Mouse (Mus musculus) erythroblast, adult 5-6 weeks (primary cell): ENCODE measurements around the gene Kat2b. TPM values are rescaled to one million over a fixed set of nuclear protein-coding genes. Genes with fewer than 3 reads are reported as not detected.
A peak's percentile ranks its signal among the peaks of the same experiment; 100 is the strongest.
"Not testable (repeated sequence)": the region's sequence is repeated elsewhere in the genome, so short reads cannot be mapped to it uniquely, and the experiment has no call there.

Experiments used
- ATAC-seq: replicated peaks from 2 replicates; pipeline ENCODE4 v1.8.0; 2016; ENCODE audit warnings: moderate number of reproducible peaks, mild to moderate bottlenecking, moderate TSS enrichment, inconsistent platforms; ENCODE audit not compliant: poor library complexity, low FRiP score, severe bottlenecking
- total RNA-seq, 2 experiments: library from RNA; stranded (forward) in 1 of 2; stranded (reverse) in 1 of 2; fragments of 150-400 nt in 1 of 2; fragments of 200-764, 138-1000 nt in 1 of 2; gene quantifications; 2 replicates each; pipeline versions ENCODE4 v1.2.3 to v1.2.4; 2015 to 2017; ENCODE audit warnings: low replicate concordance in 2 of 2

Kat2b gene
- total RNA-seq, 2 experiments from 2014 or later = 27.9 to 42.5 TPM

DNA sequence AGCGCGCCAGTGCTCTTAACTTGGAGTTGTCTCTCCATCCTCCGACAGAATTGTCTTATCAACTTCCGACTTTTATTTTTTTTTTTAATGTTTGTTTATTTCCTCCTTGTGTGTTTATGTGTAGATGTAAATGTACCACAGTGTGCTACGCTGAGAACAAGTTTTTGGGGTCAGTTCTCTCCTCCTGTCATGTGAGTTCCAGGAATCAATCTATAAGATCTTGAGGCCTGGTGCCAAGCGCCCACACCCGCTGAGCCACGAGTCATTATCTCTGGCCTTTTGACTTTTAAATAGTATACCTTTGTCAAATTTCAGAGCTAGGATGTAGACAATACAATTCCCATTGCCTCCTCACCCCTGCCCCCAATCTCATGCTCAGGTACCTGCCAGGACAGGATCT is 28.9 kb downstream of the Kat2b start:
- no peak for ATAC-seq

DNA sequence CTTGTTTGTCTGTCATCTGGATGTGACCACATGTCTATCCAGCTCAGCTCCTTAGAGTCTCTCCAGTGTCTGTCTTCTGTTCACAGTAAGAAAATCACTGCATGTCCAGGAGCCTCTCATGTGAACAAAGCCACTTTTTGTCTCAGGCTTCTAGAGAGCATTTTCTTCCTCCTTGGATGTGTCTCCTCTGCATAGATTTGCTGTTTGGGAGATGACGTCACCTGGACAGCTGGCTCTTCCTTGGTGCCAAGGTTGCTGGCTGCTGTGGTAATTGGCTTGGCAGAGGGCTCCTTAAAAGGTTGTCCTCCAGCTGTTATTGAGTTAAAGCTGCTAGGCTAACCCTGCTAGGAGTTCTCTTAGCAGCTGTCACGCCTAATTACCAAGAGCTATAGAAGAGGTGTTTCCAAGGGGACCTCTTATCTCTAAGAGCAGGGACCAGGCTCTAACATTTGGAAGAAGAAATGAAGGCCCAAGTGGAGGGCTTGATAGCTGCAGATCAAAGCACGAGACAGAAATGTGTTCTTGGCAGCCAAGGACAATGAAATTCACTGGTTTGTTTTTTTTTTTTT is 29.7 kb downstream of the Kat2b start:
- ATAC-seq = peak; percentile 94

DNA sequence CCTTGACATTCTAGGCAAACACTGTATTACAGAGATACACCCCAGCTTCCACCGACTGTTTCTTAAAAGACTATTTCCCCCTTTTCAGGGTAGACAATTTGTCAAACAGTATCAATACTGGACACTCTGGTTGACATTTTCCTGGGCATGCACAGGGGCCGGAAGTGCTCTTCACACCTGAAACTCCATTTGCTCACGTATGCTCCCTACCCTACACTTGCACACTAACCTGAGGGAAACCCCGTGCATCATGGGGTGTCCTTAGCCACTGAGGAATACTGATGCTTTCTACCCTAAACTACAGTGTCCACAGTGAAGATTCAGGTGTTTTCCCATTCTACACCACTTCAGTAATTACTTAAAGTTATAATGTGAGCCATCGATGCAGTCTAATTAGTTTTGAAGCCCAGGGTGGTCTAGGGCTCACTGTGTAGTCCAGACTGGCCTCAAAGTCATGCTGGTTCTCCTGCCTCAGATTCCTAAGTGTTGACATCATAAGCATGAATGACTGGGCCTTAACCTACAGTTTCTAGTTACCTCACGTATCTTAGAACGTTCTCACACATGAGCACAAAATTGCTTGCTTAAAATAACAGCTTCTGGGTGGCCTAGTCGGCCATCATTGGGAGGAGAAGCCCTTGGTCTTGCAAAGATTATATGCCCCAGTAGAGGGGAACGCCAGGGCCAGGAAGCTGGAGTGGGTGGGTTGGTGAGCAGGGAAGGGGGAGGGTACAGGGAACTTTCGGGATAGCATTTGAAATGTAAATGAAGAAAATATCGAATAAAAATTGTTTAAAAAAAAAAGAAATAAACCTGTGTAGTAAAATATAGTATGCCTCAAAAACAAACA is 30.5 kb downstream of the Kat2b start:
- no peak for ATAC-seq

DNA sequence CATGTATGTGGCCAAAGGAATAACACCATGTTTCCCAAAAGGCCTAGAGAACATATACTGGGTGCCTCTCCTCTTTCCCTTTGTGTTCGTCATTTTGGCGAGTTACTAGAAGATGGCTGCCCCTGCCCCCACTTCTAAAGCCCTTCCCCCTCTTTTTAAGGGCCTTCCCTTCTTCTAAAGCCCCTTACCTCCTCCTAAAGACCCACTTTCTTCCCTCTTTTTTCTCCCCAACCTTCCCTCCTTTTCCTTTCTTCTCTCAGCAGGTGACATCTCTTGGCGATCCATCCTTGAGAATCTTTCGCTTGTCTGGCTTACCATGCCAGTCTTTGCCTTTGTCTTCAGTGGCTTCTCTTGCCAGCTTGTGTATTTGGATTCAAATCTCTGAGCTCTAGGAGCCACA is 31.9 kb downstream of the Kat2b start:
- ATAC-seq = no peak

DNA sequence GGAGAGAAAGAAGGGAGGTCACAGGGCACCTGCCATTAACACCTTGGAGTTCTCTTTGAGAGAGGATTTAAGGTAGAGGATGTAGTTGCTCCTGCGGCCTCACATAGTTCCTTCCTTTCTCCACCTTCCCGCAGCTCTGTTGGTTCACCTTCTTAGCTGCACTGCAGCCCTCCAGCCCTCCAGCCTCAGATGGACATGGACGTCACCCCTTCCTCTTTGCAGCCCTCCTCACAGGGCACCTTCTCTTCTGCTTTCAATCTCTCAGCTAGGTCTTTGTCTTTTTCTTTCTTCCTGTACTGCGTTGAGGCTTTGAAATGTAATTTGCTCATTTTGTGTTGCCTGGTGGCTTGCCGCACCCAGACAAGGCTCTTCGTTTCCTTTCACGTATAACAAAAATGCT is 36.6 kb downstream of the Kat2b start:
- not testable (repeated sequence) for ATAC-seq

DNA sequence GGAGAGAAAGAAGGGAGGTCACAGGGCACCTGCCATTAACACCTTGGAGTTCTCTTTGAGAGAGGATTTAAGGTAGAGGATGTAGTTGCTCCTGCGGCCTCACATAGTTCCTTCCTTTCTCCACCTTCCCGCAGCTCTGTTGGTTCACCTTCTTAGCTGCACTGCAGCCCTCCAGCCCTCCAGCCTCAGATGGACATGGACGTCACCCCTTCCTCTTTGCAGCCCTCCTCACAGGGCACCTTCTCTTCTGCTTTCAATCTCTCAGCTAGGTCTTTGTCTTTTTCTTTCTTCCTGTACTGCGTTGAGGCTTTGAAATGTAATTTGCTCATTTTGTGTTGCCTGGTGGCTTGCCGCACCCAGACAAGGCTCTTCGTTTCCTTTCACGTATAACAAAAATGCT is 39.4 kb downstream of the Kat2b start:
- not testable (repeated sequence) for ATAC-seq

DNA sequence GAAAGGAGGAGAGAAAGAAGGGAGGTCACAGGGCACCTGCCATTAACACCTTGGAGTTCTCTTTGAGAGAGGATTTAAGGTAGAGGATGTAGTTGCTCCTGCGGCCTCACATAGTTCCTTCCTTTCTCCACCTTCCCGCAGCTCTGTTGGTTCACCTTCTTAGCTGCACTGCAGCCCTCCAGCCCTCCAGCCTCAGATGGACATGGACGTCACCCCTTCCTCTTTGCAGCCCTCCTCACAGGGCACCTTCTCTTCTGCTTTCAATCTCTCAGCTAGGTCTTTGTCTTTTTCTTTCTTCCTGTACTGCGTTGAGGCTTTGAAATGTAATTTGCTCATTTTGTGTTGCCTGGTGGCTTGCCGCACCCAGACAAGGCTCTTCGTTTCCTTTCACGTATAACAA is 42.3 kb downstream of the Kat2b start:
- not testable (repeated sequence) for ATAC-seq

DNA sequence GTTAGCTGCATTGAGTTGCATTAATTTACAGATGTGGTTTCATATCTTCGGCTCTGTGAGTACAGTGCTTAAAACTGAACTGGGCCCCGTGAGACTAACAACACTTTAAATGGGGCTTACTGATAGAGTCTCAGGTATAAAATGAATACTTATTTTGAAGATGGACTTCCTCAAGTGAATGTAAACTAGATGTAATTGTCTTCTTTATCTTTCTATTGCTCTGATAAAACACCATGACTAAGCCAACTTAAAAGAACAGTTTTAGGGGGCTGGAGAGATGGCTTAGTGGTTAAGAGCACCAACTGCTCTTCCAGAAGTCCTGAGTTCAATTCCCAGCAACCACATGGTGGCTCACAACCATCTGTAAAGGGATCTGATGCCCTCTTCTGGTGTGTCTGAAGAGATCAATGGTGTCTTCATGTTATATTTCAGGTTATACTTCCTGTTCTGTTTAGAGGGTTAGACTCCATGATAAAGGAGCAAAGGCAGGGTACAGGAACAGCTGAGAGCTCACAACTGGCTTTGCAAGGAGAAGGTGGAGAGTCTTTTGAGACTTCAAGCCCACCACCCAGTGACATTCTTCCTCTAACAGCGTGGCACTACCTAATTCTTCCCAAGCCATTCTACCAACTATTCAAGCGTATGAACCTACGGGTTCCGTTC is 50.8 kb downstream of the Kat2b start:
- ATAC-seq = no peak

DNA sequence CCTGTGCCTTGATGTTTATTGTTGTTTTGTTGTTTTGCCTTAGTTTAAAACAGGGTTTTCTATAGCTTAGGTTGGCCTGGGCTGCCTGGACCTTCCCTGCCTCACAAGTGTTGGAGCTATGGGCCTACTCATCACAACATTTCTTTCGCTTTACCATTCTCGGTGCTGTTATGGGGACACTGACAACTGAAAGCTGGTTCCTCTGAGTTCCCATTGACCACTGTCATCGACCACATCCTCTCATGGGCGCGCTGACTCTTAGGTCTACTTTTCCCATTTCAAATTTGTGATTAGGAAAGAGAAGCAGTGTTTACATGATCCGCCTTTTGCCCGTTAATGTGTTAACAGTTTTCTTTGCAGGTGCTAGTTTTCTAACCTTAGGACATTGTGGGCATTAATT is 51.7 kb downstream of the Kat2b start:
- ATAC-seq = no peak

DNA sequence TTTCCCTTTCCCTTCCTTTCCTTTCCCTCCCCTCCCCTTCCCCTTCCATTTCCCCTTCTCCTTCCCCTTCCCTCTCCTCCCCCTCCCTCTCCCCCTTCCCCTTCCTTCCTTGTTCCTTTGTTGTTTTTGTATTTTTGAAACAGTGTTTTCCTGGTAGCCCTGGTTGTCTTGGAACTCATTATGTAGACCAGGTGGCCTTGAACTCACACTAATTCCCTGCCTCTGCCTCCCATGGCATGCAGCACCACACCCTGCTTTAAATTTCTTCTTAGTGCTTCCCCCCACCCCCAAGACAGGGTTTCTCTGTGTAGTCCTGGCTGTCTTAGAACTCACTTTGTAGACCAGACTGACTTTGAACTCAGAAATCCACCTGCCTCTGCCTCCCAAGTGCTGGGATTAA is 52.7 kb downstream of the Kat2b start:
- ATAC-seq = no peak

DNA sequence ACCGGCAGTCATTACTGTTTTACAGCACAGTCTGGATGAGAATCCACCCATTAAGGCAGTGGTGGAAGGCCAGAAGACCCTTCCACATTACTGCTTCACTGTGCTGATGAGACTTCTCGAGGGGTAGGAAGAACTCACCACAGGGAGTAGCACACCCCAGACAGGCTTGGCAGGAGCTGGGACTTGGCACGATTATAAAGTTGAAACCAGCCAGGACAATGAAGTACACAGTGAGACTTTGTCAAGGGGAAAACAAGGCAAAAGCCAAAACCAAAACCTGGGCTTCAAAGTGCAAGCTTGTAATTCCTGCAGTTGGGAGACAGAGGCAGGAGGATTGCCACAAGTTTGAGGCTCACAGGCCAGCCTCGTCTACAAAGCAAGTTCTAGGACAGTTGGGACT is 54.0 kb downstream of the Kat2b start:
- ATAC-seq = no peak

DNA sequence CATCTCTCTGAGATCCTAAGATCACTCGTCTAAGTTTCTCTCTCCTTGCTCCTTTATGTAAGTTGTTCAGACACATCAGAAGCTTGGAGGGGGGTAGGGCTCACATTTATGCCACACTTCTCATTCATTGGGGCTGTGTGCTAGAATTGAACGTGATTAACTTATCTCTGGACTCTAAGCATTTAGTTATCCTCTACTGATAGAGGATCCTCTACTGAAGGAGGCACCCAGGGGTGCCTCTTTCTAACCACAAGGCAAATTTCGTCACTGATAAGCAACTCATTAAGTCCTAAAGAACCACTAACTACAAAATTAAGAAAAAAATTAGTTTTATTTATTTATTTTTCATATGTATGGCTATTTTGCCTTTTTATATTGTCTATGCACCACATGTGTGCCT is 55.5 kb downstream of the Kat2b start:
- ATAC-seq = no peak

DNA sequence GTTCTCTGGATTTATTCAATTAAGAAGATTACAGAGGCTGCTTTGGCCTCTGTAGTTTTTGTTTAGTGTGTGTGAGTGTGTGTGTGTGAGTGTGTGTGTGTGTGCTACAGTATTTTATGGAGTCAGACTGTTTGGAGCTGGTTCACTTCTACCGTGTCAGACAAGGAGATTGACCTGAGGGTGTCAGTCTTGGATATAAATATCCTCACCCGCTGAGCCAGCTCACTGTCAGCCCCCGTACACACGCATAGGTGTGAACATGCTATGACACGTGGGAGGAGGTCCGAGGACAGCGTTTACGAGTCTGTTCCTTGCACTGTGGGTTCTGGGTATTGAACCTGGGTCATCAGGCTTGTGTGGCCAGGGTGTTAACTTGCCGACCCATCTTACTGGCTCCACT is 57.1 kb downstream of the Kat2b start:
- no peak for ATAC-seq

DNA sequence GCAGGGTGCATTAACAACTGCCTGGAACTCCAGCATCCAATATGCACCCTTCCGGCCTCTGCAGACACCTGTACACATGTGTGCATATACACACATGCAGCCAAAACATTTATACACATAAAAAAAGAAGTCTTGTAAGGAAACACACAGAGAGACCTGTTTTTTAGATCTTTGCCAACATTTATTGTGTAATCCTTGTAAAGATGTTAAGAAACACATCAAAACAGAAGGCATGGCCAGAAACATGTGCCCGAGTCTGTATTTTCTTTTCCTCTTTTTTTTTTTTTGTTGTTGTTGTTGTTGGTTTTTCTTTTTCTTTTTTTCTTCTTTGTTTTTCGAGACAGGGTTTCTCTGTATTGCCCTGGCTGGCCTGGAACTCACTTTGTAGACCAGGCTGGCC is 59.5 kb downstream of the Kat2b start:
- ATAC-seq = no peak

DNA sequence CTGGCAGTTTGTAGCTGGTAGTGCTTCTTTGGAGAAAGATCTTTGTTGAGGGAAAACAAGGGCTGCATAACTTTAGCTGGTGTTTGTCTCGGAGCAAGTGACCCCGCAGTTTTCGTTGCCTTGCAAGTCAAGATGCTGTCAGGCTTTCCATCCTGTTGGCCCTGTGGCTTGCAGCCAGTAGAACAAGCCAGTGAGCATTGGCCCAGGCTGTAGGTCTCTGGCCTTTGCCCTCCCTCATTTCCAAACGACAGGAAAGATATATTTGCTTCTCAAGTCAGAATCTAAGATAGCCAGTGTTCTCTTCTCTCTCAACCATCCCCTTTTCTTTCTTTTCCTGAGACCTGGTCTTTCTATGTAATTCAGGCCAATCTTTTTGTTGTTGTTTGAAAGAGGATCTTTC is 60.8 kb downstream of the Kat2b start:
- ATAC-seq = no peak

DNA sequence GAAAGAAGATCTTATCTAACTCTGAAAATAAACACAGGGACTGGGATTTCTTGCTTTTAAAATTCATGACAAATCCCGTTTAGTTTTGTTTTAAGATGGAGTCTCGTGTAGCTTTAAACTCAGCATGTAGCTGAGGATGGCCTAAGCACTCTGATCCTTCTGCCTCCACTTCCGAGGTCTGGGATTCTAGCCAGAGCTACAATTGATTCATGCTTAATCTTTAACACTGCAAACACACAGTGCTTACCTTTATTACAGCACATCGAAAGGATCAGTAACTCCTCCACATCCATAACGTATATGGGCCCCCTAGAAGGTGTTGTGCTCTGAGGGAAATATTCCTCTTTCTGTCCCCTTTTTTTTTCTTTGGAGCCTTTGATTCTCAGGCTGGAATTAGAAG is 61.5 kb downstream of the Kat2b start:
- no peak for ATAC-seq

DNA sequence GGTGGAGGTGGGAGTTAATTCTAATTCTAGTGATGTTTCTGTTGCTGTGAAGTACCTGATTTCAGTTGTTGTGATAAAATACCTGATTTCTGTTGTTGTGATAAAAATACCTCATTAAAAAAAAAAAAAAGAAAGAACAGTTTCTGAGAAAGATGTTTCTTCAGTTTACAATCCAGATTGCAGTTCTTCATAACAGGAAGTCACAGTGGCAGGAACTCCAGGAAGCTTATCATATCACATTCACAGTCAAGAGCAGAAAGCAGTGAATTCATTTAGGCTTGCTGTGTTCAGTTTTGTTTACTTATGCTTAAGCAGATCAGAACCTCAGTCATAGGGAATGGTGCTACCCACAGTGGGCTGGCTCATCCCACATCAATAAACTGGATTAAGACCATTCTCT is 64.7 kb downstream of the Kat2b start:
- ATAC-seq = no peak

DNA sequence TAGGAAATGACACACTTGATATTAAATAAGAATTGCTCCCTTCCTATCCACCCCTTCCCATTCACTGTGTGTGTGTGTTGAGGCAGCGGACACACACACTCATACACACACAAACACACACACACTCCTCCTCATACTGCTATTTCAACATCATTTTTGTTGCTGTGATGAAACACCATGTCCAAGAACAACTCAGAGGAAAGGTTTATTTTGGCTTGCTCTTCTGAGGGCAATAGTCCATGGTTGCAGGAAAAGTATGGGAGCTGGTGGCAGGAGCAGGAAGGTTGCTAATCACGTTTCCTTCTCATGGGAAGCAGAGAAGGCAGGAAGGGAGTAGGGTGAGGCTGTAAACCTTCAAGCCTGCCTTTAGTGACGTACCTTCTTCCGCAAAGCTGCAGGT is 76.7 kb downstream of the Kat2b start:
- ATAC-seq = no peak

DNA sequence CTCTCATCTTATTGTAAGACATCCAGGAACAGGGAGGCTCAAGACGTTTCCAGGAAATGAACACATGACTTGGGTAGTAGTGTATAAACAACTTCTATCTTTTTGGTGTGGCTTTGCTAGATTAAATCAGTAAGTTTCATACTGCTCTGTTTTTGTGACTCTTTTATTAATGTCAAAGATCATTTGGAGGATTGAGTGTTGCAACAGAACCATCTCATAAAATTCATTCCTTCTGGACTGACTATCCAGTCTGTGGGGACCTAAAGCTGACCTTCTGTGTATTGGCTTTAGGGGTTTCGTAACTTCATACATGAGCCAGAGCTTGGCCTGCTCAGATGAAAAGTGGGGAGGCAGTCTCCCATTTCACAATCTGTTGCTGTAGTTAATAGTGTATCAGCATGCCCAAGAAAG is 83.6 kb downstream of the Kat2b start:
- ATAC-seq = no peak

DNA sequence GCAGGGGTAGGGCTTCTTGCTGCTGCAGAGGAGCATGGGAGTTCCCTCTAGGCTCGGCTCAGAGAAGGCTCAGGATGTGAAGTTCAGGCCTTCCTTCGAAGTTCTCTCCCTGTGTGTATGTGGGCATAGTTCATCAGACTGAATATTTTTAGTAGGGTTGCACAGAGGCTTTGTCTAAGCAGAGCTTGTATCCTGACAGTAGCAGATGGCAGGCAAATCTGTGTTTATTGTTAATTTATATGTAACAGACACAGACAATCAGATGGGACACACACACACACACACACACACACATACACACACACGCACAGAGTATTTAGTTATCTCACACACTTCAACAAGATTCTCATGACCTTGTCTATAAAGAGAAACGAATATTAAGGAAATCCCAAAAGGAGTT is 87.9 kb downstream of the Kat2b start:
- no peak for ATAC-seq

DNA sequence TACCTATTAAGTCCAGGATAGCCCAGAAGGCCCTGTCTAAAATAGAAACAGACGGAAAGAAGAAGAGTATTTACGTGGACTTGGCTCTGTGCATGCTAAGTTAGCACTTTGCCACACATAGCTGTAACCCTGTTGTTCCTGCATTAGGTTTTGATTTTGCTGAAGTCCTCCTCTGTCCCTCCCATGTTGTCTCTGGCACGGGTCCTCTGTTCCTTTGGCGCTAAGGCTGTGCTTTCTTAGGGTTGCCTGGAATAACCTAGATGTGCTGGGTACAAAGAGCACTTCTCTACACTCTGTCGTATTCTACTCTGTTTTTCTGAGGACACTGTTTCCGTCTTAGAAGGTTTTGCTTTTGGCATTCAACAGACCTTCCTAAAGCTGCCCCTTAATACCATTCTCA is 88.4 kb downstream of the Kat2b start:
- ATAC-seq = no peak
